Mouse (Mus musculus) midbrain, postnatal 0 days (tissue): Measurements from ENCODE around the gene Gc. TPM values are rescaled to one million over a fixed set of nuclear protein-coding genes. Genes with fewer than 3 reads are reported as not detected.

Experiments used
- ATAC-seq: fragments of 200-750 bp; cut with Nextera tagmentation; 2 replicates; pipeline ENCODE4 v1.8.0; 2017; ENCODE audit warnings: moderate number of reproducible peaks, mild to moderate bottlenecking, moderate TSS enrichment, moderate library complexity; ENCODE audit not compliant: low FRiP score
- DNase-seq: peaks from one replicate; pipeline ENCODE4 v3.0.0-alpha.2; 2015; ENCODE audit warnings: low spot score
- H3K27ac ChIP-seq: fragments of 300-500 bp; sonication (generic); 2 replicates; pipeline ENCODE4 v1.5.1; 2014; ENCODE audit warnings: low read depth, mild to moderate bottlenecking, low read length, mixed read lengths
- H3K27me3 ChIP-seq: fragments of 300-500 bp; sonication (generic); 2 replicates; pipeline ENCODE4 v1.6.1; 2014; ENCODE audit warnings: low read length, control low read depth, mixed read lengths; ENCODE audit not compliant: insufficient read depth
- H3K36me3 ChIP-seq: fragments of 300-500 bp; sonication (generic); 2 replicates; pipeline ENCODE4 v1.6.1; 2014; ENCODE audit warnings: low read length, control low read depth, mixed read lengths; ENCODE audit not compliant: insufficient read depth
- H3K4me1 ChIP-seq: fragments of 300-500 bp; sonication (generic); 2 replicates; pipeline ENCODE4 v1.6.1; 2014; ENCODE audit warnings: mild to moderate bottlenecking, control low read depth, antibody characterized with exemption, low read length, mixed read lengths; ENCODE audit not compliant: insufficient read depth
- H3K4me2 ChIP-seq: fragments of 300-500 bp; sonication (generic); 2 replicates; pipeline ENCODE4 v1.6.1; 2014; ENCODE audit warnings: low read depth, mild to moderate bottlenecking, low read length, mixed read lengths; ENCODE audit not compliant: poor library complexity, severe bottlenecking
- H3K4me3 ChIP-seq: fragments of 300-500 bp; sonication (generic); 2 replicates; pipeline ENCODE4 v1.5.1; 2014; ENCODE audit warnings: low read depth, mild to moderate bottlenecking, low read length, moderate library complexity
- H3K9ac ChIP-seq: fragments of 300-500 bp; sonication (generic); replicated peaks from 2 replicates; pipeline ENCODE4 v1.6.1; 2014; ENCODE audit warnings: mild to moderate bottlenecking, low read length, moderate library complexity, mixed read lengths; ENCODE audit not compliant: poor library complexity, severe bottlenecking
- H3K9me3 ChIP-seq: fragments of 300-500 bp; sonication (generic); 2 replicates; pipeline ENCODE4 v1.6.1; 2016; ENCODE audit warnings: low read length, control low read depth
- CTCF ChIP-seq: IDR thresholded peaks from 2 replicates; pipeline ENCODE4 v1.5.1; 2016; ENCODE audit warnings: antibody characterized with exemption, mild to moderate bottlenecking
- WGBS: fragments of 180-500 bp; shearing (Covaris S2); extraction: QIAGEN DNeasy Blood & Tissue Kit; methylation state at CpG from one replicate; pipeline ENCODE4 v1.1.7; 2014; 5-methylcytosine and 5-hydroxymethylcytosine counted together
- polyA plus RNA-seq: library from polyadenylated mRNA; unstranded; fragments of >200 nt; fragmentation: Nextera tagmentation; extraction: Ambion mirVana; gene quantifications from 2 replicates; pipeline ENCODE4 v1.2.1, GENCODE M21; 2015
- total RNA-seq: library from RNA; depleted of rRNA; stranded (reverse); fragments of >200 nt; gene quantifications from 2 replicates; pipeline ENCODE4 v1.2.3, GENCODE M21; 2014; rRNA removed

Gc gene
- total RNA-seq (0.66 TPM in 1 of 2 replicates, not detected in the other), polyA plus RNA-seq (0.11 and 0.16 TPM in 2 replicates)

DNA sequence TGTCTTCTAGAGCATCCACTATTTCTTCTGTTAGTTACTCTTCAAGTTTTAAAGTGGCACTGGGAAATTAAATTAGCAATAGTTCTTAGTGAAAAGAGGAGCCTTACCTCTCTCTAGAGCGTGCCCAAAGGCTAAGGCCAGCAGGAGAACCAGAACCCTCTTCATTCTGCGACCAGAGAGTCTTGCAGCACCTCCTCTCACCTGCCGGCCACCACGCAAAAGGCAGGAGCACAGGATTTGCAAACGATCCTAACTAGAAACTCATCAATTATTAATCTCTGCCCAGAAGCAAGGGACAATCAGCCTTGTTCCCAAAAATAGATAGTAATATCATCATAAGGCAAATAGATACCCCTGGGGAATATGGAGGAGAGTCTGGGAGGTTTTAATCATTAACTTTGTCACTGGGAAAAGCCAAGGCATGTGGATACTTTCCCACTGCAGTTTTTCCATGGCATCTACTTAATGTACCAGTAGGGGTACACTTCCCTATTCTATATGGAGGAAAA is at the start of gene Gc:
Gene Gc (minus strand): TSS at position 345 of the 509 bp plus-strand sequence.
- no peaks in the 10 kb centered on the region for H3K36me3 ChIP-seq
- 62% methylated on average over 5 of the region's 5 CpGs for WGBS

DNA sequence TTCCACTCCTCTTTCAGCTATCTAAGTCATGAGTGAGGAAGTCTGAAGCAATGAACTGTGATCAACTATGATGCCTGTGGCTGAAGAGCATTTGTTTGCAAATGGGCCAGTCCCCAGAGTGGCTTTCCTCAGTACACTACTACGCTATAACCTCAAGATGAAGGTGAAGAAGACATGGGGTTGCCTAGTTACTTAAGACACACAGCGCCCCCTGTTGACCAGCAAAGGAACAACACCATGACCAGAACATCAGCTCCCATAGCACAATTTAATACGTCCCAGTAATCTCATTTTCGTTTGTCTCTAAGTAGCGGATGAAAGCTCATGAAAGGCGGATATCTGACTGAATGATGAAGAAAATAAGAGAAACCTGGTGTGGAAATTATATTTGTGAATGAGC is 42.5 kb upstream of the Gc start:
- H3K9me3 ChIP-seq = no peaks in the 10 kb centered on the region
- WGBS = 61% methylated on average over 6 of the region's 6 CpGs
- no peaks in the 10 kb centered on the region for H3K27me3 ChIP-seq
- ATAC-seq (no peak), DNase-seq (no peak)
- no peaks in the 10 kb centered on the region for H3K4me1 ChIP-seq
- no peak overlapping the region for H3K4me2 ChIP-seq
- no peak overlapping the region for H3K27ac ChIP-seq
- no peak overlapping the region for H3K4me3 ChIP-seq
- peak; percentile 29 for TF ChIP-seq CTCF
- no peak overlapping the region for H3K9ac ChIP-seq
- H3K36me3 ChIP-seq = no peaks in the 10 kb centered on the region

More for the DNA sequence above, at the start of gene Gc:
- Histone ChIP-seq H3K4me3 (no peak within 1 kb of the TSS), H3K9ac (no peak within 1 kb of the TSS), H3K9me3 (no peaks in the 10 kb centered on the region), H3K27me3 (no peaks in the 10 kb centered on the region), H3K4me2 (no peak within 1 kb of the TSS), H3K4me1 (no peaks in the 10 kb centered on the region), H3K27ac (no peak within 1 kb of the TSS)
- ATAC-seq (no peak), DNase-seq (no peak)
- no peak for TF ChIP-seq CTCF

- 92% methylated on average over 1 of the region's 1 CpGs for WGBS
- no peak overlapping the region for H3K4me3 ChIP-seq
- no peaks in the 10 kb centered on the region for H3K36me3 ChIP-seq
- no peaks in the 10 kb centered on the region for H3K4me1 ChIP-seq
- H3K4me2 ChIP-seq = no peak overlapping the region
- H3K9ac ChIP-seq = no peak overlapping the region
- no peaks in the 10 kb centered on the region for H3K27me3 ChIP-seq
- H3K27ac ChIP-seq = no peak overlapping the region
- no peak for TF ChIP-seq CTCF
- DNase-seq = no peak
- ATAC-seq = no peak
- no peaks in the 10 kb centered on the region for H3K9me3 ChIP-seq
These were observed 34.9 kb upstream of the Gc start for GRCm38 (mm10) chr5:89492560-89492959.

GRCm38 (mm10) chr5:89470483-89470882 is 12.8 kb upstream of the Gc start:
- Histone ChIP-seq H3K36me3 (no peaks in the 10 kb centered on the region), H3K27ac (no peak overlapping the region), H3K9ac (no peak overlapping the region), H3K9me3 (no peaks in the 10 kb centered on the region), H3K4me3 (no peak overlapping the region), H3K27me3 (no peaks in the 10 kb centered on the region), H3K4me1 (no peaks in the 10 kb centered on the region), H3K4me2 (no peak overlapping the region)
- WGBS = 74% methylated on average over 4 of the region's 4 CpGs
- no peak for ATAC-seq
- no peak for DNase-seq
- TF ChIP-seq CTCF = no peak

DNA sequence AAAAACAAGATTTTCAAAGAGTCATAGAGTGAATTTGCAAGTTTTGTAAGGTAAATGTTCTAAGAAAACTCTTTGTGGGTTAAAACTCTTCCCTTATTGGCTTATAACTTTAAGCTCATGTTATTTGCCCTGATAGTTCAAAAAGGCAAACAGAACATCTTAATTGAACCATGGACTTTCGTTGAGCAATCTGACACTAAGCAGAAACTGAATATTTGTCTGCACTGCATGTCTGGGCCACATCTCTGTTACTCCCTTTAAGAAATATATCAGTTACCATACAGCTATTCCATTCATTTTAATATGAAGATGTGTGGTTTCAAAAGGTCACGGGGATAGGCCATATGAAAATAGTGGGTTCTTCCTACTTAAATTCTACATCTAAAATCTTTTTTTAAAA is 10.2 kb upstream of the Gc start:
- Histone ChIP-seq H3K9ac (no peak overlapping the region), H3K4me3 (no peak overlapping the region), H3K27ac (no peak overlapping the region), H3K9me3 (no peaks in the 10 kb centered on the region), H3K4me1 (no peaks in the 10 kb centered on the region), H3K36me3 (no peaks in the 10 kb centered on the region), H3K4me2 (no peak overlapping the region), H3K27me3 (no peaks in the 10 kb centered on the region)
- ATAC-seq (no peak), DNase-seq (no peak)
- 79% methylated on average over 2 of the region's 2 CpGs for WGBS
- TF ChIP-seq CTCF = no peak

DNA sequence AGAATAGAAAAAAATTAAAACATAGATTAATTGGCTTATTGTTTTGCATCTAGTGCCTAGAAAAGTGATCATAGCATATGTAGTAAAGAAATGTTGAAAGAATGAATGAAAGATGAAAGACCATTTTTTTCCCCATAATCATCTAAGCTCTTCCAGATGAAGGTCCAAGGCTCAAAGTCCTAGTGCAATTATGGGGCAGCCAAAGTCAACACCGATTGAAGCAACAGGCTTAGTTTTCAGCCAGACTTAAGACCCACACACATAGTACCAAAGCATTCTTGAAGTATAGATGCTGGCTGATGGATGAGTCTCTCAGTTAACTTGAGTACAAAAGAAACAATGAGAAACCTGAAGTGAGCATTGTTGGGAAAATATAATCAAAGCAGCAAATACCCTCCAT is 9.3 kb upstream of the Gc start:
- Histone ChIP-seq H3K9ac (no peak overlapping the region), H3K27ac (no peak overlapping the region), H3K36me3 (no peaks in the 10 kb centered on the region), H3K27me3 (no peaks in the 10 kb centered on the region), H3K4me3 (no peak overlapping the region), H3K4me1 (no peaks in the 10 kb centered on the region), H3K9me3 (no peaks in the 10 kb centered on the region), H3K4me2 (no peak overlapping the region)
- ATAC-seq = no peak
- 84% methylated on average over 1 of the region's 1 CpGs for WGBS
- DNase-seq = no peak
- TF ChIP-seq CTCF = no peak
